Mouse (Mus musculus): ENCODE data around the gene Gm20671. TPM values are rescaled to one million over a fixed set of nuclear protein-coding genes. Genes with fewer than 3 reads are reported as not detected.
"Not testable (repeated sequence)": the region's sequence is repeated elsewhere in the genome, so short reads cannot be mapped to it uniquely, and the experiment has no call there.

Gene Gm20671
- polyA plus RNA-seq, 1 experiment from 2014 or later: not detected

DNA sequence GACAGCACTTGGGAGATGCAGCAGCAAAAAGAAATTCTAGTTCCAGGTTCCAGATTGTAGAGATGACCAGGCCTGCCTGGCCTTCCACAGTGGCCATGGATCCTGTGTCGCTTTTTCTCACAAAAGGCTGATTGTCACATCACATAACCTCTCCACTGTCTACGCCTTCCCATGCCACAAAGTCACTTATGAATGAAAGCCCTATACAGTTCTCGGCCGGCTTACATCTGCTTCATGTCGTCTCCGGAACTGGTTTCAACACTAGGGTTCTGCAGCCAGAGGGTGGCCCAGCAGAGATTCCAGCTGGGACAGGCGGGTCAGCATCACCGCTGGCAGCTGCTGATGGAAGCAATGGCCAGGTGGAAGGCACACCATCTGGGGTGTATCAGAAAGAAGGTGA is 98.1 kb downstream of the Gm20671 start:
- WGBS: 79% methylated on average over 8 of the region's 8 CpGs
- Histone ChIP-seq H3K4me1 (replicated peaks; ENCODE audit: control insufficient read depth, insufficient read depth, low read length) (no peaks in the 10 kb centered on the region), H3K36me3 (ENCODE audit: control insufficient read depth, insufficient read depth, low read length) (no peaks in the 10 kb centered on the region), H3K9me3 (ENCODE audit: control insufficient read depth, low read length) (no peaks in the 10 kb centered on the region; the same call in 1 of the 2 replicates), H3K27ac (ENCODE audit: low read length) (no peak overlapping the region), H3K4me3 (ENCODE audit: low read length) (no peak overlapping the region), H3K4me2 (ENCODE audit: low read depth, low read length) (no peak overlapping the region), H3K27me3 (ENCODE audit: control insufficient read depth, insufficient read depth, low read depth, low read length) (no peaks in the 10 kb centered on the region), H3K9ac (ENCODE audit: low read length) (no peak overlapping the region)
- no peak for ATAC-seq (ENCODE audit: low read depth)

- WGBS: 80% methylated on average over 7 of the region's 7 CpGs
- no peak overlapping the region for H3K27ac ChIP-seq (ENCODE audit: low read length)
- no peaks in the 10 kb centered on the region for H3K36me3 ChIP-seq (ENCODE audit: control insufficient read depth, insufficient read depth, low read length)
- H3K27me3 ChIP-seq (ENCODE audit: control insufficient read depth, insufficient read depth, low read depth, low read length): no peaks in the 10 kb centered on the region
- H3K4me1 ChIP-seq (replicated peaks; ENCODE audit: control insufficient read depth, insufficient read depth, low read length): no peaks in the 10 kb centered on the region
- no peaks in the 10 kb centered on the region for H3K9me3 ChIP-seq (ENCODE audit: control insufficient read depth, low read length)
- no peak overlapping the region for H3K4me2 ChIP-seq (ENCODE audit: low read depth, low read length)
- no peak overlapping the region for H3K9ac ChIP-seq (ENCODE audit: low read length)
- no peak for ATAC-seq (ENCODE audit: low read depth)
- no peak overlapping the region for H3K4me3 ChIP-seq (ENCODE audit: low read length)
Measured at GRCm38 (mm10) chr5:32728300-32728699, 98.6 kb downstream of the Gm20671 start.

DNA sequence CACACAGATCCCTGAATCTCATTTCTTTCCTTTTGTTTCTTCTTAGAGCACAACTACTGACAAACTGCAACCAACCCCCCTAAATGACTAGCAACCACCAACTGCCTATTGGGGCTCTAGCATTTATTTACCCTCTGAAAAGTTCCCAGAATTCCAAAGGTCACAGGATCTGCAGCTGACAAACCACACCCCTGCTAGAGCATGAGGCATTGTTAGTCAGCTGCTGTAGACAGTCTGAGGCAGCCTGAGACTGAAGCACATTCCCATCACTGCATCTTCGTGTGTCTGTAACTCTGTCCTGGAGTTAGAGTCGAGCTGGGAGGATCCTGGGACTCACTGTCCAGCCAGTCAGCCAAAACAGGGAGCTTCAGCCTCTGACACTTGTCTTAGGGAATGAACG is 101.5 kb downstream of the Gm20671 start:
- not testable (repeated sequence) for H3K4me2 ChIP-seq (ENCODE audit: low read depth, low read length); H3K9me3 ChIP-seq (ENCODE audit: control insufficient read depth, low read length); H3K27ac ChIP-seq (ENCODE audit: low read length); ATAC-seq (ENCODE audit: low read depth); H3K4me1 ChIP-seq (replicated peaks; ENCODE audit: control insufficient read depth, insufficient read depth, low read length); H3K36me3 ChIP-seq (ENCODE audit: control insufficient read depth, insufficient read depth, low read length); H3K9ac ChIP-seq (ENCODE audit: low read length); H3K4me3 ChIP-seq (ENCODE audit: low read length); H3K27me3 ChIP-seq (ENCODE audit: control insufficient read depth, insufficient read depth, low read depth, low read length)
- WGBS: 66% methylated on average over 3 of the region's 3 CpGs

- H3K4me1 ChIP-seq (replicated peaks; ENCODE audit: control insufficient read depth, insufficient read depth, low read length): no peaks in the 10 kb centered on the region
- H3K27me3 ChIP-seq (ENCODE audit: control insufficient read depth, insufficient read depth, low read depth, low read length): no peaks in the 10 kb centered on the region
- ATAC-seq (ENCODE audit: low read depth): no peak
- no peak overlapping the region for H3K9ac ChIP-seq (ENCODE audit: low read length)
- H3K27ac ChIP-seq (ENCODE audit: low read length): no peak overlapping the region
- H3K36me3 ChIP-seq (ENCODE audit: control insufficient read depth, insufficient read depth, low read length): no peaks in the 10 kb centered on the region
- no peak overlapping the region for H3K4me3 ChIP-seq (ENCODE audit: low read length)
- H3K9me3 ChIP-seq (ENCODE audit: control insufficient read depth, low read length): no peaks in the 10 kb centered on the region
- 64% methylated on average over 7 of the region's 7 CpGs for WGBS
- H3K4me2 ChIP-seq (ENCODE audit: low read depth, low read length): no peak overlapping the region
Measured at GRCm38 (mm10) chr5:32723981-32724380, 102.9 kb downstream of the Gm20671 start.

GRCm38 (mm10) chr5:32722711-32723110 is 104.2 kb downstream of the Gm20671 start:
- not testable (repeated sequence) for ATAC-seq (ENCODE audit: low read depth); H3K27me3 ChIP-seq (ENCODE audit: control insufficient read depth, insufficient read depth, low read depth, low read length); H3K4me3 ChIP-seq (ENCODE audit: low read length); H3K9ac ChIP-seq (ENCODE audit: low read length); H3K36me3 ChIP-seq (ENCODE audit: control insufficient read depth, insufficient read depth, low read length); H3K4me1 ChIP-seq (replicated peaks; ENCODE audit: control insufficient read depth, insufficient read depth, low read length); H3K27ac ChIP-seq (ENCODE audit: low read length); H3K4me2 ChIP-seq (ENCODE audit: low read depth, low read length); H3K9me3 ChIP-seq (ENCODE audit: control insufficient read depth, low read length)
- 71% methylated on average over 8 of the region's 8 CpGs for WGBS

GRCm38 (mm10) chr5:32722263-32722662 is 104.6 kb downstream of the Gm20671 start:
- no peak for ATAC-seq (ENCODE audit: low read depth)
- WGBS: 66% methylated on average over 7 of the region's 7 CpGs
- H3K27ac ChIP-seq (ENCODE audit: low read length): no peak overlapping the region
- H3K4me1 ChIP-seq (replicated peaks; ENCODE audit: control insufficient read depth, insufficient read depth, low read length): no peaks in the 10 kb centered on the region
- H3K4me3 ChIP-seq (ENCODE audit: low read length): no peak overlapping the region
- no peaks in the 10 kb centered on the region for H3K9me3 ChIP-seq (ENCODE audit: control insufficient read depth, low read length)
- no peak overlapping the region for H3K9ac ChIP-seq (ENCODE audit: low read length)
- no peaks in the 10 kb centered on the region for H3K36me3 ChIP-seq (ENCODE audit: control insufficient read depth, insufficient read depth, low read length)
- H3K27me3 ChIP-seq (ENCODE audit: control insufficient read depth, insufficient read depth, low read depth, low read length): no peaks in the 10 kb centered on the region
- H3K4me2 ChIP-seq (ENCODE audit: low read depth, low read length): no peak overlapping the region

DNA sequence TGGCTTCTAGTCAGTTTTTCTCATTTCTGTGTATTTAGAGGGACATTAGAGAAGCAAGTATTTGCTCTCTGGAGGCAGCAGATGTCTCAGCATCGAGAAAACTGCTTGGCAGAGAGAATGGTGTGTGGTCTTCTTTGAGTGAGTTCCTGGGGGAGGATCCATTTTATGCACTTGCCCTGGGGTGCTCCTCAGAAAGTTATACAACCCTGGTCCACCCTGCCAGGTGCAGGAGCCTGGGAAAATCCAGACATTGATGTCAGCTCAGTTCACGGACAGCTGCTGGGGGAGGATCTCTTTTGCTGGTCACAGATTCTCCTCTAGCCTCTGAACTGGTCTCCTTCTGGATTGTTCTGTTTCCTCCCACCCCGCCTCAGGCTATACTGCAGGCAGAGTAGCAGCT is 105.6 kb downstream of the Gm20671 start:
- Histone ChIP-seq H3K4me3 (ENCODE audit: low read length) (no peak overlapping the region), H3K27ac (ENCODE audit: low read length) (no peak overlapping the region), H3K27me3 (ENCODE audit: control insufficient read depth, insufficient read depth, low read depth, low read length) (no peaks in the 10 kb centered on the region), H3K4me2 (ENCODE audit: low read depth, low read length) (no peak overlapping the region), H3K36me3 (ENCODE audit: control insufficient read depth, insufficient read depth, low read length) (no peaks in the 10 kb centered on the region), H3K9me3 (ENCODE audit: control insufficient read depth, low read length) (no peaks in the 10 kb centered on the region), H3K9ac (ENCODE audit: low read length) (no peak overlapping the region), H3K4me1 (replicated peaks; ENCODE audit: control insufficient read depth, insufficient read depth, low read length) (no peaks in the 10 kb centered on the region)
- no peak for ATAC-seq (ENCODE audit: low read depth)
- WGBS: 58% methylated on average over 3 of the region's 3 CpGs

GRCm38 (mm10) chr5:32720416-32720815 is 106.5 kb downstream of the Gm20671 start:
- no peak for ATAC-seq (ENCODE audit: low read depth)
- Histone ChIP-seq H3K27me3 (ENCODE audit: control insufficient read depth, insufficient read depth, low read depth, low read length) (no peaks in the 10 kb centered on the region), H3K4me1 (replicated peaks; ENCODE audit: control insufficient read depth, insufficient read depth, low read length) (no peaks in the 10 kb centered on the region), H3K9me3 (ENCODE audit: control insufficient read depth, low read length) (no peaks in the 10 kb centered on the region), H3K9ac (ENCODE audit: low read length) (no peak overlapping the region), H3K4me2 (ENCODE audit: low read depth, low read length) (no peak overlapping the region), H3K27ac (ENCODE audit: low read length) (no peak overlapping the region), H3K36me3 (ENCODE audit: control insufficient read depth, insufficient read depth, low read length) (no peaks in the 10 kb centered on the region), H3K4me3 (ENCODE audit: low read length) (no peak overlapping the region)
- 70% methylated on average over 9 of the region's 9 CpGs for WGBS

- no peak overlapping the region for H3K9ac ChIP-seq (ENCODE audit: low read length)
- no peaks in the 10 kb centered on the region for H3K36me3 ChIP-seq (ENCODE audit: control insufficient read depth, insufficient read depth, low read length)
- H3K4me3 ChIP-seq (ENCODE audit: low read length): no peak overlapping the region
- no peak for ATAC-seq (ENCODE audit: low read depth)
- no peaks in the 10 kb centered on the region for H3K9me3 ChIP-seq (ENCODE audit: control insufficient read depth, low read length)
- H3K4me1 ChIP-seq (replicated peaks; ENCODE audit: control insufficient read depth, insufficient read depth, low read length): no peaks in the 10 kb centered on the region
- H3K27me3 ChIP-seq (ENCODE audit: control insufficient read depth, insufficient read depth, low read depth, low read length): no peaks in the 10 kb centered on the region
- H3K4me2 ChIP-seq (ENCODE audit: low read depth, low read length): no peak overlapping the region
- no peak overlapping the region for H3K27ac ChIP-seq (ENCODE audit: low read length)
- 26% methylated on average over 6 of the region's 6 CpGs for WGBS
Measured at GRCm38 (mm10) chr5:32718916-32719315, 108.0 kb downstream of the Gm20671 start.

DNA sequence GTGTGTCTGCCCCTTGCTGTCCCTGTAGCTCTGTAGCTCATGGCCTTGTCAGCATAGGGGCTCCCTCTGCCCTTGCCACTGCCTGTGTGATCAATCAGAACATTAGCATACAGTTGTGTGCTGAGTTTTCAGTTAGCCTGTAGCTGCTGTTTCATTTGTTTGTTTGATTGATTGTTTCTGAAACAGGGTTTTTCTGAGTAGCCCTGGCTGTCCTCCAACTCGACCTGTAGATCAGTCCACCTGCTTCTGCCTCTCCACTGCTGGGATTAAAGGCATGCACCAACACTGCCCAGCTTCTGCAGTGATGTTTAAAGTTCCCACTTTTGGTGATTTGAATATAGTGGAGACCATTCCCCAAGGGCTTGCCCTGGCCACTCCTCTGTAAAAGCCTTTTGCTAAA is 109.2 kb downstream of the Gm20671 start:
- no peak overlapping the region for H3K4me2 ChIP-seq (ENCODE audit: low read depth, low read length)
- no peaks in the 10 kb centered on the region for H3K9me3 ChIP-seq (ENCODE audit: control insufficient read depth, low read length)
- no peak overlapping the region for H3K4me3 ChIP-seq (ENCODE audit: low read length)
- no peak overlapping the region for H3K9ac ChIP-seq (ENCODE audit: low read length)
- H3K36me3 ChIP-seq (ENCODE audit: control insufficient read depth, insufficient read depth, low read length): no peaks in the 10 kb centered on the region
- H3K27me3 ChIP-seq (ENCODE audit: control insufficient read depth, insufficient read depth, low read depth, low read length): no peaks in the 10 kb centered on the region
- H3K27ac ChIP-seq (ENCODE audit: low read length): no peak overlapping the region
- 39% methylated on average over 1 of the region's 1 CpGs for WGBS
- peaks cover 3% of the 10 kb centered on the region; the same call in 1 of the 2 replicates for H3K4me1 ChIP-seq (replicated peaks; ENCODE audit: control insufficient read depth, insufficient read depth, low read length)
- ATAC-seq (ENCODE audit: low read depth): no peak

Data from lung, embryonic 16.5 days (tissue).